Mouse (Mus musculus) embryonic facial prominence, embryonic 14.5 days (tissue): ENCODE results near the gene Gm29133. TPM values are rescaled to one million over a fixed set of nuclear protein-coding genes. Genes with fewer than 3 reads are reported as not detected.

Source experiments
- ATAC-seq: fragments of 200-750 bp; cut with Nextera tagmentation; 2 replicates; pipeline ENCODE4 v1.8.0; 2017; ENCODE audit warnings: low read depth, moderate number of reproducible peaks, moderate TSS enrichment
- DNase-seq: peaks from one replicate; pipeline ENCODE4 v3.0.0-alpha.2; 2015; ENCODE audit warnings: low spot score
- H3K27ac ChIP-seq: fragments of 300-500 bp; sonication (generic); replicated peaks from 2 replicates; pipeline ENCODE4 v1.5.1; 2014; ENCODE audit warnings: low read depth, mild to moderate bottlenecking, low read length, moderate library complexity
- H3K27me3 ChIP-seq: fragments of 300-500 bp; sonication (generic); replicated peaks from 2 replicates; pipeline ENCODE4 v1.6.1; 2014; ENCODE audit warnings: low read length; ENCODE audit not compliant: control insufficient read depth, insufficient read depth
- H3K36me3 ChIP-seq: fragments of 300-500 bp; sonication (generic); 2 replicates; pipeline ENCODE4 v1.6.1; 2014; ENCODE audit warnings: low read length, mixed read lengths; ENCODE audit not compliant: control insufficient read depth, insufficient read depth
- H3K4me1 ChIP-seq: fragments of 300-500 bp; sonication (generic); 2 replicates; pipeline ENCODE4 v1.6.1; 2014; ENCODE audit warnings: antibody characterized with exemption, low read length; ENCODE audit not compliant: control insufficient read depth, insufficient read depth
- H3K4me2 ChIP-seq: fragments of 300-500 bp; sonication (generic); 2 replicates; pipeline ENCODE4 v1.6.1; 2014; ENCODE audit warnings: low read depth, mild to moderate bottlenecking, low read length, moderate library complexity, mixed read lengths
- H3K4me3 ChIP-seq: fragments of 300-500 bp; sonication (generic); 2 replicates; pipeline ENCODE4 v1.5.1; 2014; ENCODE audit warnings: low read depth, mild to moderate bottlenecking, low read length
- H3K9ac ChIP-seq: fragments of 300-500 bp; sonication (generic); 2 replicates; pipeline ENCODE4 v1.6.1; 2014; ENCODE audit warnings: low read depth, mild to moderate bottlenecking, low read length, moderate library complexity, mixed read lengths
- H3K9me3 ChIP-seq: fragments of 300-500 bp; sonication (generic); 2 replicates; pipeline ENCODE4 v1.6.1; 2016; ENCODE audit warnings: low read length; ENCODE audit not compliant: control insufficient read depth
- WGBS: fragments of 180-500 bp; shearing (Covaris S2); extraction: QIAGEN DNeasy Blood & Tissue Kit; methylation state at CpG from one replicate; pipeline ENCODE4 v1.1.7; 2014; 5-methylcytosine and 5-hydroxymethylcytosine counted together
- polyA plus RNA-seq: library from polyadenylated mRNA; unstranded; fragments of >200 nt; fragmentation: Nextera tagmentation; extraction: Ambion mirVana; gene quantifications from 2 replicates; pipeline ENCODE4 v1.2.1, GENCODE M21; 2014

Gene Gm29133
- polyA plus RNA-seq, result not detected in 2 replicates

DNA sequence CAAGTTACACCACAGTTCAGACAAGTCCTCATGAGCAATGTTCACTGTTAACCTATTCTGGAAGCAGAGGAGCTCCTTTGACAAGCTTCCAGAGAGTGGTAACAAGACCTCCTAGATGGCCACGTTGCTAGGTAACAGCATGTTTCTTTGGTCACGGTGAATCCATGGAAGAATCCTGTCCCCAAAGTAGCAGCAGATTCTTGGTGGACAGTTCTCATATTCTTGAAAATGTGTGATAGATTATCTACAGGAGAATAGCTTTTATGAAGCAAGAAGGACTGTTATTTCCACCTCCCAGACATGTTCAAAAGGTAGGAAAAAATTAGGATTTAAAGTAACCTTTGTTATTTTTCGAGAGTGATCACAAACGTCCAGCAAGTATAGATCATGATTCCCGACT lies at the start of gene Gm29133:
Gm29133 (plus strand) TSS at position 301 of the 400 bp plus-strand sequence.
- Histone ChIP-seq H3K9me3 (no peaks in the 10 kb centered on the region), H3K4me1 (no peaks in the 10 kb centered on the region), H3K27me3 (no peaks in the 10 kb centered on the region), H3K9ac (no peak within 1 kb of the TSS), H3K4me3 (no peak within 1 kb of the TSS), H3K4me2 (no peak within 1 kb of the TSS), H3K36me3 (no peaks in the 10 kb centered on the region), H3K27ac (no peak within 1 kb of the TSS)
- no peak for ATAC-seq
- peak; percentile 12 for DNase-seq
- 50% methylated on average over 5 of the region's 5 CpGs for WGBS

DNA sequence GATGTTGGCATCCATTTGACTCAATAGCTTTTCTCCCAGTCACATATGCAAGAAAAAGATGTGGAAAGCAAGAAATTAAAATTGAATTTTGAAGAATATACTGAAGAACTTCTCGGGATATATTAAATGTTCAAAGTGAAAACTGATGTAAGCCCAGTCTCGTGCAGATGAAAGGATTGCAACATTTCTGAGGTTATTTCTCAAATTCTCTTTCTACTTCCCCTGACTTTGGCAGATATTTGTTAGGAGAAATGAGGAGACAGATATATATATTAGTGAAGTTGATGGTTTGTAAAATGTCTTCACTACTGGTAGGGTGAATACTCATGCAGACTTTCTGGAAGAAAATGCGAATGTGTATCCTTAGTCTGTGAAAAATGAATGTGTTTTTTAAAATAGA lies 48.9 kb upstream of the Gm29133 start:
- Histone ChIP-seq H3K9me3 (no peaks in the 10 kb centered on the region), H3K27ac (no peak overlapping the region), H3K4me1 (no peaks in the 10 kb centered on the region), H3K4me2 (no peak overlapping the region), H3K4me3 (no peak overlapping the region), H3K27me3 (no peaks in the 10 kb centered on the region), H3K9ac (no peak overlapping the region), H3K36me3 (no peaks in the 10 kb centered on the region)
- 85% methylated on average over 3 of the region's 3 CpGs for WGBS
- ATAC-seq, result no peak
- DNase-seq, result no peak

DNA sequence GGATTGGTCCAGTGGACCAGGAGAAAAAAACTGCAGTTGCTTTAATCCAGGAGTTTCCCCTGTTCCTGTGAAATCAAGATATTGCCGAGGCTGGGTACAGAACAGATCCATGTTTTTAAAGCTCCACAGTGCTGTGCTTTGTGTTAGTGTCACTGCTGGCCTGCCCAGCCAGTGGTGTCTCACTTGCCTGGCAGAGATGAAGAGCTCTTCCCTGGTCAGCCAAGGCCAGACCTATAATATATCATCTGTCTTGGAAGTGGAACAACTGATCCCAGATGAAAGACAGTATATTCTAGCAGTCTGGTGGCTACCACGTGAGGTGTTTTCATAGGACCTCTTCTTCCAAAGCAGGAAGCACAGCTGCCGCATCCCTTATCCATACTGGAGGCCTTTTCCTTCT lies 46.7 kb upstream of the Gm29133 start:
- no peaks in the 10 kb centered on the region for H3K36me3 ChIP-seq
- 74% methylated on average over 3 of the region's 3 CpGs for WGBS
- ATAC-seq (no peak), DNase-seq (no peak)
- no peaks in the 10 kb centered on the region for H3K9me3 ChIP-seq
- no peaks in the 10 kb centered on the region for H3K27me3 ChIP-seq
- H3K4me1 ChIP-seq, result no peaks in the 10 kb centered on the region
- no peak overlapping the region for H3K9ac ChIP-seq
- no peak overlapping the region for H3K4me2 ChIP-seq
- no peak overlapping the region for H3K27ac ChIP-seq
- H3K4me3 ChIP-seq, result no peak overlapping the region

GRCm38 (mm10) chr3:75706536-75706935 lies 41.5 kb upstream of the Gm29133 start:
- Histone ChIP-seq H3K9me3 (no peaks in the 10 kb centered on the region), H3K4me2 (no peak overlapping the region), H3K27me3 (no peaks in the 10 kb centered on the region), H3K4me1 (no peaks in the 10 kb centered on the region), H3K4me3 (no peak overlapping the region), H3K27ac (no peak overlapping the region), H3K9ac (no peak overlapping the region), H3K36me3 (no peaks in the 10 kb centered on the region)
- WGBS, result 75% methylated on average over 3 of the region's 3 CpGs
- DNase-seq (no peak), ATAC-seq (no peak)

GRCm38 (mm10) chr3:75713678-75714295 lies 34.2 kb upstream of the Gm29133 start:
- Histone ChIP-seq H3K36me3 (no peaks in the 10 kb centered on the region), H3K27me3 (no peaks in the 10 kb centered on the region), H3K4me2 (no peak overlapping the region), H3K4me1 (no peaks in the 10 kb centered on the region), H3K27ac (no peak overlapping the region), H3K9me3 (no peaks in the 10 kb centered on the region), H3K4me3 (no peak overlapping the region), H3K9ac (no peak overlapping the region)
- DNase-seq, result no peak
- ATAC-seq, result no peak
- 68% methylated on average over 3 of the region's 3 CpGs for WGBS

GRCm38 (mm10) chr3:75720663-75721062 lies 27.3 kb upstream of the Gm29133 start:
- Histone ChIP-seq H3K27ac (no peak overlapping the region), H3K9me3 (no peaks in the 10 kb centered on the region), H3K4me1 (no peaks in the 10 kb centered on the region), H3K27me3 (no peaks in the 10 kb centered on the region), H3K9ac (no peak overlapping the region), H3K36me3 (no peaks in the 10 kb centered on the region), H3K4me3 (no peak overlapping the region), H3K4me2 (no peak overlapping the region)
- 15% methylated on average over 2 of the region's 2 CpGs for WGBS
- ATAC-seq (no peak), DNase-seq (peak; percentile 59)

- Histone ChIP-seq H3K9me3 (no peaks in the 10 kb centered on the region), H3K9ac (no peak overlapping the region), H3K4me1 (no peaks in the 10 kb centered on the region), H3K4me3 (no peak overlapping the region), H3K4me2 (no peak overlapping the region), H3K27ac (no peak overlapping the region), H3K36me3 (no peaks in the 10 kb centered on the region), H3K27me3 (no peaks in the 10 kb centered on the region)
- DNase-seq (no peak), ATAC-seq (no peak)
- WGBS, result 82% methylated on average over 3 of the region's 3 CpGs
Observed at GRCm38 (mm10) chr3:75730982-75731600, 16.9 kb upstream of the Gm29133 start.

- WGBS, result 69% methylated on average over 4 of the region's 4 CpGs
- Histone ChIP-seq H3K27ac (no peak overlapping the region), H3K36me3 (no peaks in the 10 kb centered on the region), H3K4me2 (no peak overlapping the region), H3K4me3 (no peak overlapping the region), H3K27me3 (no peaks in the 10 kb centered on the region), H3K9ac (no peak overlapping the region), H3K9me3 (no peaks in the 10 kb centered on the region), H3K4me1 (no peaks in the 10 kb centered on the region)
- ATAC-seq (no peak), DNase-seq (no peak)
Observed at GRCm38 (mm10) chr3:75743664-75744437, 4.1 kb upstream of the Gm29133 start.
